Comparison of ENCODE assay signal across 16 mouse cellular contexts in the genomic region with DNA sequence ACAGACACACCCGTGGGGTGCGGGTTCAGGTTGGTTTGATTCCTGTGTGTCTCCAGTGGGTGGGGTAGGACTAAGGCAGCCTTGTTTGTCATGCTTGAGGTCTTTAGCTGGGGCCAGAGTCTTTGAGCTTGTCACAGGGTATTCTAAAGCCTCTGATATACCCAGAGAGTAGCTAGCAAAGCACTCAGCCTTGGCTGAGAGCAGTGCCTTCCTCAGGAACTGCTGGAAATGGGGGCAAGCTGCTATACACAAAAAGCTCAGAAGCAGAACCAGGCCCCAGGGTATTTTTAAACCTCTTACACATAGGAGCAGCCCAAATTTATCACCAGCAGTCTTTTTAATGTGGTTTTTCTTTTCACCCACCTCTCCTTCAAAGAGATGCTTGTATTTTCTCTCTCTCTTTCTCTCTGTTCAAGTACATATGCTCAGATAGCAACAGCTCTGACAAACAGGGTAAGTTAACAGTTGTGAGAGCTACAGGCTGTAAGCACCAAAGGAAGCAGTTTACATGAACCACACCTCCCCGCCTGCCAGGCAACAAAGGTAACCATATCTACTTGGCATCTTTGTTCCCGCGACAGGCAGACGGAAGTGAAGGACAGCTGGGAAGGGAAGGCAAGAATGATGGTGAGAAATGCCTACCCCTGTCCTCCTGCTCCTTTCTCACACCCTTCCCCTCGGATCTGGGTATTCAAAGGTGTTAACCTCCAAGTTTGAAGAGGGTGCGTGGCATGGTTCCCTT.
DNase-seq lines count a peak whose midpoint lies in the region; ATAC-seq lines count a peak whose summit lies in the region.
"Had no signal": no experiment of that assay in that cellular context is flagged by ENCODE, and none has a peak within 500 bp of the region (broad histone marks: within the 10 kb centered on the region; RNA-seq: fewer than 3 reads in every experiment).

No protein-coding gene starts in this region.

- H3K27ac ChIP-seq in limb, embryonic 11.5 days (replicated peaks; ENCODE audit: low read depth, low read length), result no peak overlapping the region
- H3K27ac ChIP-seq in limb, embryonic 10.5 days, result no peak overlapping the region
- H3K27ac ChIP-seq in midbrain, embryonic 14.5 days (replicated peaks; ENCODE audit: low read depth, low read length), result no peak overlapping the region
- no peak overlapping the region for H3K27ac ChIP-seq in intestine, embryonic 15.5 days
- H3K27ac ChIP-seq in midbrain, embryonic 13.5 days, result no peak overlapping the region
- H3K27ac ChIP-seq: forebrain, embryonic 15.5 days; limb, embryonic 15.5 days; lung, embryonic 15.5 days; midbrain, embryonic 12.5 days had no signal

- no peak overlapping the region for H3K4me3 ChIP-seq in limb, embryonic 11.5 days (ENCODE audit: low read depth, low read length)
- H3K4me3 ChIP-seq in limb, embryonic 10.5 days, result no peak overlapping the region
- no peak overlapping the region for H3K4me3 ChIP-seq in midbrain, embryonic 14.5 days (replicated peaks; ENCODE audit: low read depth, low read length)
- H3K4me3 ChIP-seq in intestine, embryonic 15.5 days (replicated peaks), result no peak overlapping the region
- H3K4me3 ChIP-seq in midbrain, embryonic 13.5 days (replicated peaks), result no peak overlapping the region
- H3K4me3 ChIP-seq: forebrain, embryonic 15.5 days; limb, embryonic 15.5 days; lung, embryonic 15.5 days; midbrain, embryonic 12.5 days had no signal

- no peaks in the 10 kb centered on the region for H3K27me3 ChIP-seq in limb, embryonic 11.5 days (ENCODE audit: control insufficient read depth, insufficient read depth, low read length)
- H3K27me3 ChIP-seq in limb, embryonic 10.5 days (ENCODE audit: low read depth, poor library complexity, severe bottlenecking), result no peaks in the 10 kb centered on the region
- no peaks in the 10 kb centered on the region for H3K27me3 ChIP-seq in midbrain, embryonic 14.5 days (ENCODE audit: control insufficient read depth, insufficient read depth, low read length)
- no peaks in the 10 kb centered on the region for H3K27me3 ChIP-seq in intestine, embryonic 15.5 days (replicated peaks)
- H3K27me3 ChIP-seq in midbrain, embryonic 13.5 days, result no peaks in the 10 kb centered on the region
- H3K27me3 ChIP-seq: forebrain, embryonic 15.5 days; limb, embryonic 15.5 days; lung, embryonic 15.5 days; midbrain, embryonic 12.5 days had no signal

- H3K4me1 ChIP-seq in limb, embryonic 11.5 days (ENCODE audit: control insufficient read depth, insufficient read depth, low read length), result no peaks in the 10 kb centered on the region
- no peaks in the 10 kb centered on the region for H3K4me1 ChIP-seq in limb, embryonic 10.5 days
- no peaks in the 10 kb centered on the region for H3K4me1 ChIP-seq in midbrain, embryonic 14.5 days (ENCODE audit: control insufficient read depth, insufficient read depth, low read length)
- H3K4me1 ChIP-seq in intestine, embryonic 15.5 days (replicated peaks), result no peaks in the 10 kb centered on the region
- no peaks in the 10 kb centered on the region for H3K4me1 ChIP-seq in midbrain, embryonic 13.5 days (replicated peaks)
- H3K4me1 ChIP-seq: forebrain, embryonic 15.5 days; limb, embryonic 15.5 days; lung, embryonic 15.5 days; midbrain, embryonic 12.5 days had no signal

- no peaks in the 10 kb centered on the region for H3K36me3 ChIP-seq in limb, embryonic 11.5 days (ENCODE audit: control insufficient read depth, insufficient read depth, low read length)
- no peaks in the 10 kb centered on the region for H3K36me3 ChIP-seq in limb, embryonic 10.5 days
- no peaks in the 10 kb centered on the region for H3K36me3 ChIP-seq in midbrain, embryonic 14.5 days (ENCODE audit: control insufficient read depth, insufficient read depth, low read length)
- H3K36me3 ChIP-seq in intestine, embryonic 15.5 days, result no peaks in the 10 kb centered on the region
- H3K36me3 ChIP-seq in midbrain, embryonic 13.5 days, result no peaks in the 10 kb centered on the region
- H3K36me3 ChIP-seq: forebrain, embryonic 15.5 days; limb, embryonic 15.5 days; lung, embryonic 15.5 days; midbrain, embryonic 12.5 days had no signal

- no peaks in the 10 kb centered on the region for H3K9me3 ChIP-seq in limb, embryonic 11.5 days (ENCODE audit: control insufficient read depth, low read length)
- H3K9me3 ChIP-seq in limb, embryonic 10.5 days (replicated peaks), result no peaks in the 10 kb centered on the region
- no peaks in the 10 kb centered on the region for H3K9me3 ChIP-seq in midbrain, embryonic 14.5 days (ENCODE audit: control insufficient read depth, low read length)
- no peaks in the 10 kb centered on the region for H3K9me3 ChIP-seq in intestine, embryonic 15.5 days
- H3K9me3 ChIP-seq in midbrain, embryonic 13.5 days, result no peaks in the 10 kb centered on the region
- H3K9me3 ChIP-seq: forebrain, embryonic 15.5 days; limb, embryonic 15.5 days; lung, embryonic 15.5 days; midbrain, embryonic 12.5 days had no signal

- no peak for ATAC-seq in limb, embryonic 11.5 days (ENCODE audit: insufficient number of reproducible peaks, low FRiP score, low TSS enrichment, low read depth)
- no peak for ATAC-seq in midbrain, embryonic 14.5 days (ENCODE audit: low FRiP score, low TSS enrichment)
- no peak for ATAC-seq in intestine, embryonic 15.5 days
- no peak for ATAC-seq in midbrain, embryonic 13.5 days
- ATAC-seq: forebrain, embryonic 15.5 days had no signal

- 65% methylated on average over 8 of the region's 8 CpGs for WGBS in limb, embryonic 11.5 days
- WGBS in limb, embryonic 10.5 days, result 69% methylated on average over 8 of the region's 8 CpGs
- WGBS in midbrain, embryonic 14.5 days, result 87% methylated on average over 8 of the region's 8 CpGs
- WGBS in intestine, embryonic 15.5 days, result 69% methylated on average over 8 of the region's 8 CpGs
- 89% methylated on average over 8 of the region's 8 CpGs for WGBS in midbrain, embryonic 13.5 days

- H3K9ac ChIP-seq in limb, embryonic 11.5 days (ENCODE audit: low read length), result 0 out of 2 replicates have a peak overlapping the region, but pooled peaks have one; percentile 7
- no peak overlapping the region for H3K9ac ChIP-seq in midbrain, embryonic 14.5 days (replicated peaks; ENCODE audit: low read length)
- H3K9ac ChIP-seq in intestine, embryonic 15.5 days, result no peak overlapping the region
- no peak overlapping the region for H3K9ac ChIP-seq in midbrain, embryonic 13.5 days (replicated peaks)
- H3K9ac ChIP-seq: forebrain, embryonic 15.5 days; limb, embryonic 15.5 days; lung, embryonic 15.5 days; midbrain, embryonic 12.5 days had no signal

- no peak for DNase-seq in limb, embryonic 11.5 days (ENCODE audit: low spot score)
- DNase-seq in limb, embryonic 10.5 days (ENCODE audit: low spot score), result no peak
- DNase-seq in brain, adult 2 months (ENCODE audit: low read depth, low spot score), result peak; percentile 82
- peak; percentile 21 to 26 for DNase-seq in natural killer cell, adult 2 months (ENCODE audit: low spot score in 2 of 2)
- DNase-seq in thymus, postnatal 10 days (ENCODE audit: low spot score in 2 of 2), result peak; percentile 68 to 77
- DNase-seq in midbrain, embryonic 14.5 days, result no peak
- DNase-seq: cerebellum, adult 9-10 months; heart, adult 18-20 months; heart, postnatal 36 days; kidney, adult 2 months had no signal

- H3K4me2 ChIP-seq in limb, embryonic 11.5 days (ENCODE audit: low read depth, severe bottlenecking), result no peak overlapping the region
- H3K4me2 ChIP-seq in midbrain, embryonic 14.5 days (ENCODE audit: low read length), result no peak overlapping the region
- no peak overlapping the region for H3K4me2 ChIP-seq in intestine, embryonic 15.5 days (replicated peaks)
- H3K4me2 ChIP-seq in midbrain, embryonic 13.5 days (replicated peaks), result no peak overlapping the region
- H3K4me2 ChIP-seq: forebrain, embryonic 15.5 days; limb, embryonic 15.5 days; lung, embryonic 15.5 days; midbrain, embryonic 12.5 days had no signal

Comparison
In these comparisons a context has a peak if more than half of its experiments do, and no peak if none do; other contexts are left out.
1. DNase-seq: peak in brain, adult 2 months (single experiment), natural killer cell, adult 2 months (2 of 2) and thymus, postnatal 10 days (2 of 2); none in limb, embryonic 11.5 days (single experiment), limb, embryonic 10.5 days (single experiment) and midbrain, embryonic 14.5 days (single experiment).